Mouse (Mus musculus) MEL (cell line): Measurements from ENCODE around the gene Gm9903. TPM values are rescaled to one million over a fixed set of nuclear protein-coding genes. Genes with fewer than 3 reads are reported as not detected.
A peak's percentile ranks its signal among the peaks of the same experiment; 100 is the strongest.

ENCODE experiments used
- DNase-seq: peaks from one replicate; pipeline ENCODE4 v3.0.0; 2011; ENCODE audit warnings: low read depth, low spot score
- H3K27ac ChIP-seq: 2 replicates; pipeline ENCODE4 v1.5.1; 2012; ENCODE audit warnings: low read depth, mild to moderate bottlenecking, control low read depth, low read length, moderate library complexity; ENCODE audit not compliant: control insufficient read depth
- H3K27me3 ChIP-seq, 2 experiments: fragments of 150-350 bp in 1 of 2; sonication (generic) in 1 of 2; 2 replicates each; pipeline ENCODE4 v1.6.1; 2012; ENCODE audit warnings: low read length in 2 of 2, mild to moderate bottlenecking in 2 of 2, improper control_type of control experiment in 1 of 2, moderate library complexity in 1 of 2; ENCODE audit not compliant: insufficient read depth in 2 of 2, control insufficient read depth in 1 of 2
- H3K36me3 ChIP-seq, 2 experiments: 2 replicates each; pipeline ENCODE4 v1.6.1; 2012 to 2014; ENCODE audit warnings: low read length in 2 of 2, improper control_type of control experiment in 1 of 2, inconsistent platforms in 1 of 2, mild to moderate bottlenecking in 1 of 2; ENCODE audit not compliant: insufficient read depth in 2 of 2, control insufficient read depth in 1 of 2
- H3K4me1 ChIP-seq, 2 experiments: fragments of 150-350 bp in 1 of 2; sonication (generic) in 1 of 2; 2 replicates each; pipeline ENCODE4 v1.6.1; 2012; ENCODE audit warnings: low read length in 2 of 2, improper control_type of control experiment in 1 of 2, mild to moderate bottlenecking in 1 of 2; ENCODE audit not compliant: insufficient read depth in 2 of 2, control insufficient read depth in 1 of 2
- H3K4me3 ChIP-seq, 2 experiments: fragments of 150-350 bp in 1 of 2; sonication (generic) in 1 of 2; 2 replicates each; pipeline ENCODE4 v1.5.1; 2012; ENCODE audit warnings: low read depth in 2 of 2, low read length in 2 of 2, mild to moderate bottlenecking in 2 of 2, moderate library complexity in 2 of 2, control low read depth in 1 of 2, improper control_type of control experiment in 1 of 2; ENCODE audit not compliant: control insufficient read depth in 1 of 2, insufficient read depth in 1 of 2
- H3K79me2 ChIP-seq: 2 replicates; pipeline ENCODE4 v1.6.1; 2012; ENCODE audit warnings: mild to moderate bottlenecking, low read length, moderate library complexity; ENCODE audit not compliant: control insufficient read depth, poor library complexity, insufficient read depth
- H3K9ac ChIP-seq: 2 replicates; pipeline ENCODE4 v1.6.1; 2012; ENCODE audit warnings: low read depth, mild to moderate bottlenecking, control low read depth, low read length, moderate library complexity; ENCODE audit not compliant: control insufficient read depth, poor library complexity, severe bottlenecking
- H3K9me3 ChIP-seq: fragments of 150-350 bp; sonication (generic); replicated peaks from 2 replicates; pipeline ENCODE4 v1.6.1; 2012; ENCODE audit warnings: mild to moderate bottlenecking, low read length, improper control_type of control experiment, moderate library complexity; ENCODE audit not compliant: insufficient read depth
- CTCF ChIP-seq, 3 experiments: IDR thresholded peaks in 2 of 3; conservative IDR thresholded peaks in 1 of 3; 2 replicates each; pipeline ENCODE4 v1.5.1; 2011 to 2012; ENCODE audit warnings: low read length in 3 of 3, low read depth in 2 of 3, mild to moderate bottlenecking in 2 of 3, improper control_type of control experiment in 1 of 3, inconsistent platforms in 1 of 3, mixed read lengths in 1 of 3, moderate library complexity in 1 of 3; ENCODE audit not compliant: control insufficient read depth in 1 of 3, insufficient read depth in 1 of 3, poor library complexity in 1 of 3, severe bottlenecking in 1 of 3
- EP300 ChIP-seq, 2 experiments: IDR thresholded peaks; 2 replicates each; pipeline ENCODE4 v1.6.1; 2011; ENCODE audit warnings: improper control_type of control experiment in 2 of 2, low read length in 2 of 2, low read depth in 1 of 2, mild to moderate bottlenecking in 1 of 2
- GATA1 ChIP-seq: IDR thresholded peaks from 2 replicates; pipeline ENCODE4 v1.6.1; 2011; ENCODE audit warnings: low read depth, low read length, improper control_type of control experiment
- MEF2A ChIP-seq: IDR thresholded peaks from 2 replicates; pipeline ENCODE4 v1.6.1; 2014; ENCODE audit warnings: low read depth, mild to moderate bottlenecking, inconsistent platforms, low read length, improper control_type of control experiment; ENCODE audit not compliant: poor library complexity, insufficient replicate concordance, severe bottlenecking; ENCODE audit errors: extremely low read depth
- RAD21 ChIP-seq: IDR thresholded peaks from 2 replicates; pipeline ENCODE4 v1.6.1; 2011; ENCODE audit warnings: mild to moderate bottlenecking, low read depth, low read length, improper control_type of control experiment
- RCOR1 ChIP-seq: IDR thresholded peaks from 2 replicates; pipeline ENCODE4 v1.6.1; 2012; ENCODE audit warnings: low read depth, mild to moderate bottlenecking, inconsistent platforms, low read length, improper control_type of control experiment
- SIN3A ChIP-seq: IDR thresholded peaks from 2 replicates; pipeline ENCODE4 v1.6.1; 2012; ENCODE audit warnings: low read length, improper control_type of control experiment, inconsistent platforms
- SMC3 ChIP-seq: IDR thresholded peaks from 2 replicates; pipeline ENCODE4 v1.6.1; 2011; ENCODE audit warnings: low read depth, low read length, improper control_type of control experiment
- TAL1 ChIP-seq: IDR thresholded peaks from 2 replicates; pipeline ENCODE4 v1.6.1; 2012; ENCODE audit warnings: mild to moderate bottlenecking, inconsistent platforms, low read length, moderate library complexity, mixed read lengths
- TBP ChIP-seq: IDR thresholded peaks from 2 replicates; pipeline ENCODE4 v1.8.0; 2011; ENCODE audit warnings: low read depth, low read length, improper control_type of control experiment
- UBTF ChIP-seq: IDR thresholded peaks from 2 replicates; pipeline ENCODE4 v1.6.1; 2012; ENCODE audit warnings: low read depth, mild to moderate bottlenecking, inconsistent platforms, low read length, improper control_type of control experiment, moderate library complexity, borderline replicate concordance; ENCODE audit not compliant: insufficient read depth
- polyA plus RNA-seq, 2 experiments: library from polyadenylated mRNA; stranded (reverse) in 1 of 2; unstranded in 1 of 2; fragments of >175 nt in 1 of 2; fragments of >200 nt in 1 of 2; gene quantifications; 2 replicates each; pipeline versions ENCODE4 v1.2.1 to v1.2.4; 2012; ENCODE audit warnings: low replicate concordance in 2 of 2, low read depth in 1 of 2; ENCODE audit not compliant: insufficient read length in 2 of 2, insufficient read depth in 1 of 2, missing spikeins in 1 of 2
- total RNA-seq: library from RNA; depleted of rRNA; stranded (reverse); fragments of 300-350 nt; gene quantifications from 2 replicates; pipeline ENCODE4 v1.2.3, GENCODE M21; 2012

The Gm9903 gene
- total and polyA plus RNA-seq, 3 experiments, result 0.19 to 0.36 TPM; not detected in 1

GRCm38 (mm10) chr5:33658664-33659050, 28.9 kb downstream of the Gm9903 start:
- no peaks in the 10 kb centered on the region for H3K27me3 ChIP-seq
- peak overlapping the region; percentile 91 for H3K9ac ChIP-seq
- no peaks in the 10 kb centered on the region for H3K9me3 ChIP-seq
- no peak for DNase-seq
- peaks cover 18 to 27% of the 10 kb centered on the region in 2 experiments for H3K36me3 ChIP-seq
- TF ChIP-seq UBTF (0 out of 2 replicates have a peak, but pooled peaks have one; percentile 70), SIN3A (no peak)
- peak overlapping the region; percentile 85 for H3K27ac ChIP-seq
- H3K79me2 ChIP-seq, result peaks cover 53% of the 10 kb centered on the region
- H3K4me3 ChIP-seq, result peak overlapping the region; percentile 80 to 83
- H3K4me1 ChIP-seq, result peaks cover 0 to 21% of the 10 kb centered on the region in 2 experiments; a peak in 2 of 4 replicates

GRCm38 (mm10) chr5:33668223-33668622, 38.5 kb downstream of the Gm9903 start:
- DNase-seq, result peak; percentile 68
- H3K36me3 ChIP-seq, result peaks cover 12 to 51% of the 10 kb centered on the region in 2 experiments
- H3K4me3 ChIP-seq, result no peak overlapping the region
- peak; percentile 22 to 72 (median 69); a peak in 4 of 6 replicates for TF ChIP-seq CTCF (IDR thresholded peaks at IDR 0.05 in 2 of 3, conservative IDR thresholded peaks at IDR 0.05 in 1 of 3; ENCODE audit: control insufficient read depth in 1 of 3, insufficient read depth in 1 of 3, low read depth in 2 of 3, low read length in 3 of 3, poor library complexity in 1 of 3, severe bottlenecking in 1 of 3)
- TF ChIP-seq RAD21, result peak; percentile 44
- TF ChIP-seq SMC3, result peak; percentile 47
- no peak for TF ChIP-seq MEF2A
- peaks cover 2 to 11% of the 10 kb centered on the region in 2 experiments; a peak in 3 of 4 replicates for H3K4me1 ChIP-seq
- H3K27me3 ChIP-seq, result no peaks in the 10 kb centered on the region
- H3K79me2 ChIP-seq, result peaks cover 5% of the 10 kb centered on the region; the same call in 1 of the 2 replicates
- H3K27ac ChIP-seq, result no peak overlapping the region
- H3K9me3 ChIP-seq, result no peaks in the 10 kb centered on the region
- no peak overlapping the region for H3K9ac ChIP-seq

- H3K4me1 ChIP-seq, result peaks cover 2 to 11% of the 10 kb centered on the region in 2 experiments; a peak in 3 of 4 replicates
- H3K36me3 ChIP-seq, result peaks cover 12 to 38% of the 10 kb centered on the region in 2 experiments
- H3K9me3 ChIP-seq, result no peaks in the 10 kb centered on the region
- TF ChIP-seq TBP (no peak), TAL1 (peak; percentile 36; the same call in 1 of the 2 replicates), CTCF (IDR thresholded peaks at IDR 0.05 in 2 of 3, conservative IDR thresholded peaks at IDR 0.05 in 1 of 3; ENCODE audit: control insufficient read depth in 1 of 3, insufficient read depth in 1 of 3, low read depth in 2 of 3, low read length in 3 of 3, poor library complexity in 1 of 3, severe bottlenecking in 1 of 3) (no peak), EP300 (IDR thresholded peaks at IDR 0.05; ENCODE audit: low read depth in 1 of 2, low read length in 2 of 2) (peak; percentile 35 to 45; a peak in 2 of 4 replicates), GATA1 (peak; percentile 57; the same call in 1 of the 2 replicates), RCOR1 (peak; percentile 74)
- TF ChIP-seq, all 39 proteins: peak for 4
- Histone ChIP-seq H3K9ac (no peak overlapping the region), H3K27ac (no peak overlapping the region), H3K4me3 (no peak overlapping the region), H3K79me2 (no peaks in the 10 kb centered on the region), H3K27me3 (no peaks in the 10 kb centered on the region)
- peak; percentile 80 for DNase-seq
These were observed 41.9 kb downstream of the Gm9903 start for GRCm38 (mm10) chr5:33671659-33672058.
